Mouse (Mus musculus): ENCODE data around the gene Sord.
A peak's percentile ranks its signal among the peaks of the same experiment; 100 is the strongest.
"Not testable (repeated sequence)": the region's sequence is repeated elsewhere in the genome, so short reads cannot be mapped to it uniquely, and the experiment has no call there.

The Sord gene

GRCm38 (mm10) chr2:122234611-122235288, at the start of gene Sord:
Sord (plus strand) TSS chr2:122234749.
- DNase-seq (ENCODE audit: low read depth), result peak; percentile 88

GRCm38 (mm10) chr2:122185086-122185485, 49.5 kb upstream of the Sord start:
- DNase-seq (ENCODE audit: low read depth), result no peak

GRCm38 (mm10) chr2:122186106-122186505, 48.4 kb upstream of the Sord start, which contains the start of the genes Patl2 and Terb2:
Patl2 (minus strand) TSS chr2:122186189.
Terb2 (plus strand) TSS chr2:122186272.
- no peak for DNase-seq (ENCODE audit: low read depth)

GRCm38 (mm10) chr2:122186751-122187150, 47.8 kb upstream of the Sord start:
- no peak for DNase-seq (ENCODE audit: low read depth)

GRCm38 (mm10) chr2:122191849-122192248, 42.7 kb upstream of the Sord start:
- DNase-seq (ENCODE audit: low read depth), result no peak

- DNase-seq (ENCODE audit: low read depth), result peak; percentile 67
Observed at GRCm38 (mm10) chr2:122194509-122194929, 40.0 kb upstream of the Sord start.

GRCm38 (mm10) chr2:122201501-122201900, 33.0 kb upstream of the Sord start:
- no peak for DNase-seq (ENCODE audit: low read depth)

- DNase-seq (ENCODE audit: low read depth), result no peak
Observed at GRCm38 (mm10) chr2:122206440-122207107, 28.0 kb upstream of the Sord start.

- DNase-seq (ENCODE audit: low read depth), result no peak
Observed at GRCm38 (mm10) chr2:122210534-122211228, 23.9 kb upstream of the Sord start.

- not testable (repeated sequence) for DNase-seq (ENCODE audit: low read depth)
Observed at GRCm38 (mm10) chr2:122217075-122217474, 17.5 kb upstream of the Sord start.

GRCm38 (mm10) chr2:122218234-122218633, 16.3 kb upstream of the Sord start:
- no peak for DNase-seq (ENCODE audit: low read depth)

GRCm38 (mm10) chr2:122221378-122221777, 13.2 kb upstream of the Sord start:
- DNase-seq (ENCODE audit: low read depth), result no peak

GRCm38 (mm10) chr2:122221798-122222197, 12.8 kb upstream of the Sord start:
- no peak for DNase-seq (ENCODE audit: low read depth)

GRCm38 (mm10) chr2:122222272-122222671, 12.3 kb upstream of the Sord start:
- no peak for DNase-seq (ENCODE audit: low read depth)

- DNase-seq (ENCODE audit: low read depth), result no peak
Observed at GRCm38 (mm10) chr2:122223654-122224053, 10.9 kb upstream of the Sord start.

GRCm38 (mm10) chr2:122230395-122230794, 4.2 kb upstream of the Sord start:
- no peak for DNase-seq (ENCODE audit: low read depth)

GRCm38 (mm10) chr2:122231616-122232015, 2.9 kb upstream of the Sord start:
- DNase-seq (ENCODE audit: low read depth), result no peak

GRCm38 (mm10) chr2:122233341-122233740, 1.2 kb upstream of the Sord start:
- no peak for DNase-seq (ENCODE audit: low read depth)

GRCm38 (mm10) chr2:122233759-122234557, 591 bp upstream of the Sord start:
- no peak for DNase-seq (ENCODE audit: low read depth)

- peak; percentile 10 for DNase-seq (ENCODE audit: low read depth)
Observed at GRCm38 (mm10) chr2:122235425-122235824, 876 bp downstream of the Sord start.

GRCm38 (mm10) chr2:122236321-122236720, 1.8 kb downstream of the Sord start:
- DNase-seq (ENCODE audit: low read depth), result no peak

- no peak for DNase-seq (ENCODE audit: low read depth)
Observed at GRCm38 (mm10) chr2:122237891-122238470, 3.4 kb downstream of the Sord start.

All from induced T-regulatory cell, adult 2 months (primary cell).